Mouse (Mus musculus): ENCODE measurements around the gene Tgfbr3. TPM values are rescaled to one million over a fixed set of nuclear protein-coding genes. Genes with fewer than 3 reads are reported as not detected.

Gene Tgfbr3
- polyA plus RNA-seq, 1 experiment = 6.1 TPM

GRCm38 (mm10) chr5:107184158-107184883, 105.1 kb downstream of the Tgfbr3 start:
- no peak for TF ChIP-seq CTCF (IDR thresholded peaks at IDR 0.05; ENCODE audit: extremely low read depth, insufficient read depth, low read length)
- TF ChIP-seq POLR2A (IDR thresholded peaks at IDR 0.05; ENCODE audit: extremely low read depth, insufficient read depth, low read length) = no peak
- H3K4me1 ChIP-seq (ENCODE audit: control insufficient read depth, insufficient read depth, low read length) = no peaks in the 10 kb centered on the region
- no peak overlapping the region for H3K4me3 ChIP-seq (ENCODE audit: insufficient read depth, low read length)
- no peak overlapping the region for H3K27ac ChIP-seq (ENCODE audit: insufficient read depth, low read length)

GRCm38 (mm10) chr5:107183537-107183936, 105.9 kb downstream of the Tgfbr3 start:
- TF ChIP-seq POLR2A (IDR thresholded peaks at IDR 0.05; ENCODE audit: extremely low read depth, insufficient read depth, low read length) = no peak
- TF ChIP-seq CTCF (IDR thresholded peaks at IDR 0.05; ENCODE audit: extremely low read depth, insufficient read depth, low read length) = no peak
- Histone ChIP-seq H3K4me1 (ENCODE audit: control insufficient read depth, insufficient read depth, low read length) (no peaks in the 10 kb centered on the region), H3K27ac (ENCODE audit: insufficient read depth, low read length) (no peak overlapping the region), H3K4me3 (ENCODE audit: insufficient read depth, low read length) (no peak overlapping the region)

- no peak overlapping the region for H3K4me3 ChIP-seq (ENCODE audit: insufficient read depth, low read length)
- H3K27ac ChIP-seq (ENCODE audit: insufficient read depth, low read length) = no peak overlapping the region
- TF ChIP-seq CTCF (IDR thresholded peaks at IDR 0.05; ENCODE audit: extremely low read depth, insufficient read depth, low read length) (no peak), POLR2A (IDR thresholded peaks at IDR 0.05; ENCODE audit: extremely low read depth, insufficient read depth, low read length) (no peak)
- H3K4me1 ChIP-seq (ENCODE audit: control insufficient read depth, insufficient read depth, low read length) = no peaks in the 10 kb centered on the region
Observed at GRCm38 (mm10) chr5:107182721-107183120, 106.7 kb downstream of the Tgfbr3 start.

- Histone ChIP-seq H3K4me3 (ENCODE audit: insufficient read depth, low read length) (no peak overlapping the region), H3K4me1 (ENCODE audit: control insufficient read depth, insufficient read depth, low read length) (no peaks in the 10 kb centered on the region; the same call in 1 of the 2 replicates), H3K27ac (ENCODE audit: insufficient read depth, low read length) (no peak overlapping the region)
- TF ChIP-seq POLR2A (IDR thresholded peaks at IDR 0.05; ENCODE audit: extremely low read depth, insufficient read depth, low read length) (no peak), CTCF (IDR thresholded peaks at IDR 0.05; ENCODE audit: extremely low read depth, insufficient read depth, low read length) (no peak)
Observed at GRCm38 (mm10) chr5:107181820-107182219, 107.6 kb downstream of the Tgfbr3 start.

GRCm38 (mm10) chr5:107179194-107179593, 110.2 kb downstream of the Tgfbr3 start:
- Histone ChIP-seq H3K4me1 (ENCODE audit: control insufficient read depth, insufficient read depth, low read length) (no peaks in the 10 kb centered on the region; the same call in 1 of the 2 replicates), H3K4me3 (ENCODE audit: insufficient read depth, low read length) (no peak overlapping the region), H3K27ac (ENCODE audit: insufficient read depth, low read length) (no peak overlapping the region)
- TF ChIP-seq CTCF (IDR thresholded peaks at IDR 0.05; ENCODE audit: extremely low read depth, insufficient read depth, low read length) (no peak), POLR2A (IDR thresholded peaks at IDR 0.05; ENCODE audit: extremely low read depth, insufficient read depth, low read length) (no peak)

GRCm38 (mm10) chr5:107177791-107178190, 111.6 kb downstream of the Tgfbr3 start:
- no peak overlapping the region for H3K4me3 ChIP-seq (ENCODE audit: insufficient read depth, low read length)
- TF ChIP-seq CTCF (IDR thresholded peaks at IDR 0.05; ENCODE audit: extremely low read depth, insufficient read depth, low read length) = no peak
- no peak for TF ChIP-seq POLR2A (IDR thresholded peaks at IDR 0.05; ENCODE audit: extremely low read depth, insufficient read depth, low read length)
- no peak overlapping the region for H3K27ac ChIP-seq (ENCODE audit: insufficient read depth, low read length)
- H3K4me1 ChIP-seq (ENCODE audit: control insufficient read depth, insufficient read depth, low read length) = no peaks in the 10 kb centered on the region; the same call in 1 of the 2 replicates

- TF ChIP-seq POLR2A (IDR thresholded peaks at IDR 0.05; ENCODE audit: extremely low read depth, insufficient read depth, low read length) = no peak
- no peak for TF ChIP-seq CTCF (IDR thresholded peaks at IDR 0.05; ENCODE audit: extremely low read depth, insufficient read depth, low read length)
- Histone ChIP-seq H3K4me3 (ENCODE audit: insufficient read depth, low read length) (no peak overlapping the region), H3K27ac (ENCODE audit: insufficient read depth, low read length) (no peak overlapping the region), H3K4me1 (ENCODE audit: control insufficient read depth, insufficient read depth, low read length) (no peaks in the 10 kb centered on the region; the same call in 1 of the 2 replicates)
Observed at GRCm38 (mm10) chr5:107177248-107177647, 112.2 kb downstream of the Tgfbr3 start.

GRCm38 (mm10) chr5:107176796-107177195, 112.6 kb downstream of the Tgfbr3 start:
- TF ChIP-seq POLR2A (IDR thresholded peaks at IDR 0.05; ENCODE audit: extremely low read depth, insufficient read depth, low read length) (no peak), CTCF (IDR thresholded peaks at IDR 0.05; ENCODE audit: extremely low read depth, insufficient read depth, low read length) (no peak)
- H3K4me3 ChIP-seq (ENCODE audit: insufficient read depth, low read length) = no peak overlapping the region
- no peak overlapping the region for H3K27ac ChIP-seq (ENCODE audit: insufficient read depth, low read length)
- H3K4me1 ChIP-seq (ENCODE audit: control insufficient read depth, insufficient read depth, low read length) = no peaks in the 10 kb centered on the region; the same call in 1 of the 2 replicates

- no peak overlapping the region for H3K27ac ChIP-seq (ENCODE audit: insufficient read depth, low read length)
- no peak for TF ChIP-seq CTCF (IDR thresholded peaks at IDR 0.05; ENCODE audit: extremely low read depth, insufficient read depth, low read length)
- TF ChIP-seq POLR2A (IDR thresholded peaks at IDR 0.05; ENCODE audit: extremely low read depth, insufficient read depth, low read length) = no peak
- H3K4me3 ChIP-seq (ENCODE audit: insufficient read depth, low read length) = no peak overlapping the region
- H3K4me1 ChIP-seq (ENCODE audit: control insufficient read depth, insufficient read depth, low read length) = no peaks in the 10 kb centered on the region; the same call in 1 of the 2 replicates
Observed at GRCm38 (mm10) chr5:107176196-107176595, 113.2 kb downstream of the Tgfbr3 start.

- TF ChIP-seq CTCF (IDR thresholded peaks at IDR 0.05; ENCODE audit: extremely low read depth, insufficient read depth, low read length) (no peak), POLR2A (IDR thresholded peaks at IDR 0.05; ENCODE audit: extremely low read depth, insufficient read depth, low read length) (no peak)
- H3K27ac ChIP-seq (ENCODE audit: insufficient read depth, low read length) = no peak overlapping the region
Observed at GRCm38 (mm10) chr5:107174188-107174587, 115.2 kb downstream of the Tgfbr3 start.

More at GRCm38 (mm10) chr5:107174188-107174587, 115.2 kb downstream of the Tgfbr3 start:
- Histone ChIP-seq H3K4me3 (ENCODE audit: insufficient read depth, low read length) (no peak overlapping the region), H3K4me1 (ENCODE audit: control insufficient read depth, insufficient read depth, low read length) (no peaks in the 10 kb centered on the region; the same call in 1 of the 2 replicates)
